Mouse (Mus musculus): ENCODE results near the gene Cdc45. TPM values are rescaled to one million over a fixed set of nuclear protein-coding genes. Genes with fewer than 3 reads are reported as not detected.

Gene Cdc45
- polyA plus RNA-seq, 1 experiment, result 67.6 TPM

DNA sequence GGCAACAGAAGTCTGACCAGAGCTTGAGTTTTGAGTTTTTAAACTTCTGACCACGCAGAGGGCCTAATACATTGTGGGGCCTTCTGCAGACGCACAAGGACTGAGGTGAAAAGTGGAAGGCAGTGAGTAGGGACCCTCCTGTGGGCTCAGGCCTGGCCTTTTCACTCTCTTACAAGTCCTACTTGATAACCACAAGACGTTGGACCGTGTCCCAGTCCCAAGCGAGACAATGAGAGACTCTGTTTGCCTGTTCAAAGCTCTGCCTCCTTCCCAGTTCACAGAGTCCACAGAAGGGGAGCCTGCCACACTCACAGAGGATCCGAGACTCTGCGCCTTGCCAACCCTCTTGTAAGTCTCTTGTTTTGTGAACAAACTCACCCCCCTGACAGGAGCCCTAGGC lies 15.1 kb downstream of the Cdc45 start:
- peaks cover 30% of the 10 kb centered on the region for H3K36me3 ChIP-seq (ENCODE audit: control insufficient read depth, insufficient read depth, low read length)
- no peak for DNase-seq
- no peak overlapping the region for H3K4me3 ChIP-seq (ENCODE audit: control insufficient read depth, insufficient read depth, low read length)
- H3K27me3 ChIP-seq (ENCODE audit: control insufficient read depth, insufficient read depth, low read length), result no peaks in the 10 kb centered on the region
- H3K4me1 ChIP-seq (replicated peaks; ENCODE audit: control insufficient read depth, insufficient read depth, low read length), result no peaks in the 10 kb centered on the region
- no peak overlapping the region for H3K27ac ChIP-seq (ENCODE audit: control insufficient read depth, insufficient read depth, low read length)
- TF ChIP-seq POLR2A (IDR thresholded peaks at IDR 0.05; ENCODE audit: control insufficient read depth, extremely low read depth, insufficient read depth, low read length, poor library complexity), result no peak
- TF ChIP-seq CTCF (IDR thresholded peaks at IDR 0.05; ENCODE audit: borderline replicate concordance, control insufficient read depth, extremely low read depth, insufficient read depth, low read length, poor library complexity), result no peak
- WGBS, result 97% methylated on average over 7 of the region's 7 CpGs

DNA sequence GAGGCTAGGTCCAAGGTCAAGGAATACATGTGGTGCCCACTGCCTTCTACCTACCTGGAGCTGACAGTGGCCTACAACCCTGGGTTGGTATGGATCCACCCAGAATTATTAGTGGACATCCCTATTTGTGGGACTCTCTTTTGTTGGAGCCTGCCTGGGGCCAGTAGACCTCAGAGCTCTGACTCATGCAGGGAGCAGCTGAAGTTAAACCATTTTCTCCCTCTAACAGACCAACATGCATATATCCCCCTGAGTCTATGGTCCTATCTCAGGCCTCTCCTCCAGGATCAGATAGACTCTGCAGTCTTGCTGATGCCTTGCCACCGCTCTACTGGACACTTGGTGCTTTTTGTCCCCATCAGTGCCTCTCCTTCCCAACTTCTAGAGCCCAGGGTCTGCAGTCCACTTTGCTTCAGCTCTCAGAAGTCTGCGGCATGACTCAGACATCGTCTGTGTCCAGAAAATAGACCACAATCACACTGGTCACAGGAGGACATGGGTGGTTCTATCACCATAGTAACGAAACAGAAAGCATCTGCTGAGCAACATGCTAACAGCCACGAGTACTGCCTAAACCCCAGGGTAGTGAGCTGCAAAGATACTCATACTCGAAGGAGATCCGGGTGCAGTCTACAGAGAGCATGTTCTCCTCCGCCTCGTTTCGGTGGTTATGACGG lies 16.4 kb downstream of the Cdc45 start:
- peaks cover 31% of the 10 kb centered on the region for H3K36me3 ChIP-seq (ENCODE audit: control insufficient read depth, insufficient read depth, low read length)
- H3K4me3 ChIP-seq (ENCODE audit: control insufficient read depth, insufficient read depth, low read length), result no peak overlapping the region
- no peaks in the 10 kb centered on the region for H3K4me1 ChIP-seq (replicated peaks; ENCODE audit: control insufficient read depth, insufficient read depth, low read length)
- DNase-seq, result no peak
- no peak overlapping the region for H3K27ac ChIP-seq (ENCODE audit: control insufficient read depth, insufficient read depth, low read length)
- TF ChIP-seq CTCF (IDR thresholded peaks at IDR 0.05; ENCODE audit: borderline replicate concordance, control insufficient read depth, extremely low read depth, insufficient read depth, low read length, poor library complexity) (no peak), POLR2A (IDR thresholded peaks at IDR 0.05; ENCODE audit: control insufficient read depth, extremely low read depth, insufficient read depth, low read length, poor library complexity) (no peak)
- H3K27me3 ChIP-seq (ENCODE audit: control insufficient read depth, insufficient read depth, low read length), result no peaks in the 10 kb centered on the region
- WGBS, result 97% methylated on average over 11 of the region's 11 CpGs

DNA sequence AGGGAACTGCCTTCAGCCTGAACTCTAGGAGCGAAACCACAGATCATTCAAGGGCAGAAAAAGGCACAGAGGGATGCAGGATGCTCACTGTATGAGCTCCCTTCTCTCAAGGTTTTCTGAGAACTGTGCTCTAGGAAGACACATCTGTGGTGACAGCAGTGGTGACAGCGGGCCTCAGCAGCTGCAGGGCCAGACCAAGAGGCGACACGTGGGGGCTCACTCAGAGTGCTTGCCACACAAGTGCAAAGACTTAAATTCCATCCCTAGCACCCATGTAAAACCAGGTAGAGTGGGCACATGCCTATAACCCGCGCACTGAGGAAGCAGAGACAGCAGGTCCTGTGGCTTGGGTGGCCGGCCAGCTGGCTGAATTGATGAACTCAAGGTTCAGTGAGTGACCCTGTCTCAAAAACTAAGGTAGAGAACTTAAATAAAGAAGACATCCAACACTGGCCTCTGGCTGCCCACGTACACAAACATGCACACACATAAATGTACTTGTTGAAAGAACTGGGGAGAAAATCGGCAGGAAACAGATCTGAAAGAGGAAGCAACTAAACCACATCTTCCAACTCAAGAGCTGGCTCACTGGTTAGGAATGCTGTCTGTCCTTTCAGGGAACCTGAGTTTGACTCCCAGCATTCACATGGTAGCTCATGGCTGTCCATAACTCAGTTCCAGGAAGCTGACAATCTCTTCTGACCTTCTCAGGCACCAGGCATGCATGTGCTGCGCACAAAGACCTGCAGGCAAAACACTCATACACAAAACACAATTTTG lies 23.0 kb downstream of the Cdc45 start:
- WGBS, result 61% methylated on average over 10 of the region's 10 CpGs
- Histone ChIP-seq H3K4me1 (replicated peaks; ENCODE audit: control insufficient read depth, insufficient read depth, low read length) (no peaks in the 10 kb centered on the region), H3K4me3 (ENCODE audit: control insufficient read depth, insufficient read depth, low read length) (no peak overlapping the region), H3K36me3 (ENCODE audit: control insufficient read depth, insufficient read depth, low read length) (peaks cover 40% of the 10 kb centered on the region), H3K27me3 (ENCODE audit: control insufficient read depth, insufficient read depth, low read length) (no peaks in the 10 kb centered on the region), H3K27ac (ENCODE audit: control insufficient read depth, insufficient read depth, low read length) (no peak overlapping the region)
- TF ChIP-seq CTCF (IDR thresholded peaks at IDR 0.05; ENCODE audit: borderline replicate concordance, control insufficient read depth, extremely low read depth, insufficient read depth, low read length, poor library complexity) (no peak), POLR2A (IDR thresholded peaks at IDR 0.05; ENCODE audit: control insufficient read depth, extremely low read depth, insufficient read depth, low read length, poor library complexity) (no peak)
- DNase-seq, result no peak

DNA sequence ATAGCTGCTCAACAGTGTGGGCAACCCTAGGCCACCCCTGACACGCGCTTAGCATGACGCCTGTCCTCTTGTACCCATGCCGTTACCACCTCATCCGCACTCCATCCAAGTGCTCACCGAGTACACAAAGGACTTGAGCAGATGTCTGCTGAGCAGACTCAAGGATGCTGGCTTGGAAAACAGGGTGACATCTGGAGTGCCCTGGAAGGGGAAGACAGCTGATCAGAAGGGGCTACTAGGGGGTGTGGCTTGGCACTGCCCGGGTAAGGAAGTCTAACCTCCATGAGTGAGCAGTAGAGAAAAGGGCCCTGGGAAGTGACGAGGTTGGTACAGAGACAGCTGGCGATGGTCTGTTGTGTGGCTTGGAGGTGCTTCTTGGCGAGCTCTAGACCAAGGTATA lies 25.1 kb downstream of the Cdc45 start:
- H3K36me3 ChIP-seq (ENCODE audit: control insufficient read depth, insufficient read depth, low read length), result peaks cover 40% of the 10 kb centered on the region
- H3K4me3 ChIP-seq (ENCODE audit: control insufficient read depth, insufficient read depth, low read length), result no peak overlapping the region
- TF ChIP-seq POLR2A (IDR thresholded peaks at IDR 0.05; ENCODE audit: control insufficient read depth, extremely low read depth, insufficient read depth, low read length, poor library complexity), result no peak
- TF ChIP-seq CTCF (IDR thresholded peaks at IDR 0.05; ENCODE audit: borderline replicate concordance, control insufficient read depth, extremely low read depth, insufficient read depth, low read length, poor library complexity), result no peak
- H3K4me1 ChIP-seq (replicated peaks; ENCODE audit: control insufficient read depth, insufficient read depth, low read length), result no peaks in the 10 kb centered on the region
- no peak overlapping the region for H3K27ac ChIP-seq (ENCODE audit: control insufficient read depth, insufficient read depth, low read length)
- 96% methylated on average over 10 of the region's 10 CpGs for WGBS
- no peaks in the 10 kb centered on the region for H3K27me3 ChIP-seq (ENCODE audit: control insufficient read depth, insufficient read depth, low read length)
- DNase-seq, result no peak

DNA sequence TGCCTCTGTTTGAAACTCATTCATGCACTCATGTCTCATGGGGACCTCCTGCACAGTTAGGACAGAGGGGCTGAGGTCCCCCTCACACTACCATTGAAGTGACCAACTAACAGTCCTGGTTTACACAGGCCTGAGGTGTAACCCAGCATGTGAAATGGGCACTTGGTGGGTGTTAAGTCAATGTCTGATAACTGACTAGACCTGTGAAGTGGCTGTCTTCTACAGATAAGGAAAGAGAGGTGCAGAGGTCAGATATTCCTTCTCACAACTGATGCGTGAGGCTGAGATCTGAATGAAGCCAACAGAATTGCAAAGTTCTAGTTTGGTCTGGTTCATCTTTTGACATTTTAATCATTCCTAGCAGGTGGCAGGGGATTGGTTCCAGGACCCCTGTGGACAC lies 26.3 kb downstream of the Cdc45 start:
- TF ChIP-seq POLR2A (IDR thresholded peaks at IDR 0.05; ENCODE audit: control insufficient read depth, extremely low read depth, insufficient read depth, low read length, poor library complexity) (no peak), CTCF (IDR thresholded peaks at IDR 0.05; ENCODE audit: borderline replicate concordance, control insufficient read depth, extremely low read depth, insufficient read depth, low read length, poor library complexity) (no peak)
- no peak overlapping the region for H3K4me3 ChIP-seq (ENCODE audit: control insufficient read depth, insufficient read depth, low read length)
- 97% methylated on average over 1 of the region's 1 CpGs for WGBS
- H3K36me3 ChIP-seq (ENCODE audit: control insufficient read depth, insufficient read depth, low read length), result peaks cover 36% of the 10 kb centered on the region
- no peak for DNase-seq
- no peaks in the 10 kb centered on the region for H3K4me1 ChIP-seq (replicated peaks; ENCODE audit: control insufficient read depth, insufficient read depth, low read length)
- H3K27me3 ChIP-seq (ENCODE audit: control insufficient read depth, insufficient read depth, low read length), result no peaks in the 10 kb centered on the region
- H3K27ac ChIP-seq (ENCODE audit: control insufficient read depth, insufficient read depth, low read length), result no peak overlapping the region

DNA sequence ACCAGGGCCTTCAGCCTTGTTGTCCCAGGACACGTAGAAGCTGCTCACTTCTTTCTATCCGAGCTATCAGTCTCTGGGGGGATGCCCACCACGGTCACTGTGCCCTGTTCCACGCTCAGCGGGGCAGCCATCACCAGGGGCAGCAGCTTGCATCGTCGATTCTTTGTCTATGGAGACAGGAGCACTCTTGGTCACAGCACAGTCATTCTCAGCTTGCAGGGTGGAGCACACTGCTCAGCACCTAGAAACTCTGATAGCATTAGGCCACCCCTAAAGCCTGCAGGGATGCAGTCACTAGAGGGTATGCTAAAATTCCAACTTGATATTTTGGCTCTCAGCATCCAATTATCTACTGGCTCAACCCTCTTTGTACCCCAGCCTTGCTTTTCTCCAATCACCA lies 26.8 kb downstream of the Cdc45 start:
- no peaks in the 10 kb centered on the region for H3K27me3 ChIP-seq (ENCODE audit: control insufficient read depth, insufficient read depth, low read length)
- no peaks in the 10 kb centered on the region for H3K4me1 ChIP-seq (replicated peaks; ENCODE audit: control insufficient read depth, insufficient read depth, low read length)
- no peak for DNase-seq
- peaks cover 31% of the 10 kb centered on the region for H3K36me3 ChIP-seq (ENCODE audit: control insufficient read depth, insufficient read depth, low read length)
- no peak overlapping the region for H3K27ac ChIP-seq (ENCODE audit: control insufficient read depth, insufficient read depth, low read length)
- no peak overlapping the region for H3K4me3 ChIP-seq (ENCODE audit: control insufficient read depth, insufficient read depth, low read length)
- WGBS, result 98% methylated on average over 7 of the region's 7 CpGs
- TF ChIP-seq POLR2A (IDR thresholded peaks at IDR 0.05; ENCODE audit: control insufficient read depth, extremely low read depth, insufficient read depth, low read length, poor library complexity), result no peak
- TF ChIP-seq CTCF (IDR thresholded peaks at IDR 0.05; ENCODE audit: borderline replicate concordance, control insufficient read depth, extremely low read depth, insufficient read depth, low read length, poor library complexity), result no peak
